Mouse (Mus musculus) kidney, adult 2 months (tissue): ENCODE data around the gene Il22ra1.

Experiments
- CTCF ChIP-seq: fragments of 200-500 bp; conservative IDR thresholded peaks from 2 replicates; pipeline ENCODE4 v1.5.1; 2011; ENCODE audit warnings: low read depth, mild to moderate bottlenecking, control low read depth, low read length, moderate library complexity, mixed read lengths; ENCODE audit not compliant: insufficient read depth, insufficient read length
- POLR2A ChIP-seq: fragments of 200-500 bp; IDR thresholded peaks from one replicate; pipeline ENCODE4 v1.6.1; 2011; ENCODE audit warnings: low read depth, low read length, control low read depth

GRCm38 (mm10) chr4:135726416-135726815 is 1.6 kb upstream of the Il22ra1 start:
- no peak for TF ChIP-seq CTCF
- TF ChIP-seq POLR2A = no peak
